Mouse (Mus musculus) forebrain, embryonic 12.5 days (tissue): Measurements from ENCODE around the gene Skida1. TPM values are rescaled to one million over a fixed set of nuclear protein-coding genes. Genes with fewer than 3 reads are reported as not detected.

ENCODE experiments used
- ATAC-seq: fragments of 200-750 bp; cut with Nextera tagmentation; 2 replicates; pipeline ENCODE4 v1.8.0; 2017; ENCODE audit warnings: moderate TSS enrichment; ENCODE audit not compliant: low FRiP score
- H3K27ac ChIP-seq: fragments of 300-500 bp; sonication (generic); 2 replicates; pipeline ENCODE4 v1.5.1; 2016; ENCODE audit warnings: mild to moderate bottlenecking
- H3K27me3 ChIP-seq: fragments of 300-500 bp; sonication (generic); 2 replicates; pipeline ENCODE4 v1.6.1; 2016; ENCODE audit warnings: mild to moderate bottlenecking
- H3K36me3 ChIP-seq: fragments of 300-500 bp; sonication (generic); replicated peaks from 2 replicates; pipeline ENCODE4 v1.6.1; 2016; ENCODE audit warnings: mild to moderate bottlenecking
- H3K4me1 ChIP-seq: fragments of 300-500 bp; sonication (generic); 2 replicates; pipeline ENCODE4 v1.6.1; 2016
- H3K4me2 ChIP-seq: fragments of 300-500 bp; sonication (generic); 2 replicates; pipeline ENCODE4 v1.6.1; 2016; ENCODE audit warnings: mild to moderate bottlenecking, moderate library complexity
- H3K4me3 ChIP-seq: fragments of 300-500 bp; sonication (generic); replicated peaks from 2 replicates; pipeline ENCODE4 v1.5.1; 2016; ENCODE audit warnings: mild to moderate bottlenecking
- H3K9ac ChIP-seq: fragments of 300-500 bp; sonication (generic); 2 replicates; pipeline ENCODE4 v1.6.1; 2016; ENCODE audit warnings: mild to moderate bottlenecking
- H3K9me3 ChIP-seq: fragments of 300-500 bp; sonication (generic); 2 replicates; pipeline ENCODE4 v1.6.1; 2016
- WGBS: fragments of 180-500 bp; shearing (Covaris S2); methylation state at CpG from one replicate; pipeline ENCODE4 v1.1.7; 2016; 5-methylcytosine and 5-hydroxymethylcytosine counted together
- polyA plus RNA-seq: library from polyadenylated mRNA; unstranded; fragments of >200 nt; fragmentation: Nextera tagmentation; extraction: Ambion mirVana; gene quantifications from 2 replicates; pipeline ENCODE4 v1.2.1, GENCODE M21; 2016

The Skida1 gene
- polyA plus RNA-seq, 1 experiment from 2014 or later: 26.3 TPM

DNA sequence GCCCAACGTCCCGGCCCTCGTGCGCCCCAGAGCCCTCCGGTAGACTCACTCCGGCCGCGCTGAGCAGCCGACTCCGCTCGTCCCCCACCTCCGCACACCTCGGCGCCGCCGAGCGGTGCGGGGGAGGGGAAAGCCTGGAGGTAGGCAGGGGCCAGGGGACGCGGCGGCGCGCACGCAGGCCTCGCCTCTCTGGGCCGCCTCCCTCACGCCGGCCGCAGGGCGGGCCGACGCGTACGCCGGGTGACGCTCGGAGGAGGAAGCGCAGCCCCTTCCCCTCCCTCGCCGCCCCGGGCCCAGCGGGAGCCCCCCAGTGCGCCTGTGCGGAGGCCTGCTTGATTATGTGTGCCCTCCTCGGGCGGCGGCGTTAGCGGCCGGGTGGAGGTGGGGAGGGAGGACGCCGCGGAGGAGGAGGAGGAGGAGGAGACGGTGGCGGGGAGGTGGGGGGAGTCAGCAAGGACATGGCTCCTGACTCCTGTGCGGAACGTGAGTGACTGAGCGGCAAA is 15.6 kb upstream of the Skida1 start:
- peaks cover 18% of the 10 kb centered on the region for H3K4me1 ChIP-seq
- peak overlapping the region; percentile 92 for H3K4me2 ChIP-seq
- H3K27ac ChIP-seq: peak overlapping the region; percentile 100
- peak; percentile 96 for ATAC-seq
- no peaks in the 10 kb centered on the region for H3K27me3 ChIP-seq
- peak overlapping the region; percentile 99 for H3K9ac ChIP-seq
- no peaks in the 10 kb centered on the region for H3K9me3 ChIP-seq
- H3K4me3 ChIP-seq: peak overlapping the region; percentile 86
- under 1% methylated on average over 39 of the region's 58 CpGs for WGBS
- 0 out of 2 replicates have a peak, but pooled peaks cover 7% of the 10 kb centered on the region for H3K36me3 ChIP-seq

DNA sequence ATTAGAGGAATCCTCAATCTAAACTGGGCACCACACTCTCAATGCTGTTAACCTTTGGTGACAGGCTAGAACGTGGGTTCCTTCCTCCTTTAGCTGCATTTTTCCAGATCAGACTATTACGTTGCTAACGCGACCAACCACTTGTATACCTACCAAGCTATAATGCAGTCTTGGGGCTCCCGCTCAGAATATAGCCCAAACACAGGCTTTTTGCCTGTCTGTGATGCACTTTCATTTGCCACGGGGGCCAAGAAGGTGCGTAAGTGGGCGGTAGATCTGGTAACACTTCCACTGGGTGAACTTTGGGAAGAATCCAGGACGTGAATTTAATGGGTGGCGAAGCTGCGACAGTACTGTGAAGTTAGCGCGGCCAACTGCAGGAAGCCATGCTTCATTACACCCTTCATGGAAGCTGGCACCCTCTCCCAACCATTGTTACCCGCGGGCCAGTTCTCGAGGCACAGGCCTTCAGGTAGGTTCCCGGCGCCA is 15.0 kb upstream of the Skida1 start:
- H3K9me3 ChIP-seq: no peaks in the 10 kb centered on the region
- peak overlapping the region; percentile 100 for H3K27ac ChIP-seq
- peak overlapping the region; percentile 92 for H3K4me2 ChIP-seq
- H3K9ac ChIP-seq: peak overlapping the region; percentile 99
- whole genome bisulfite sequencing: under 1% methylated on average over 18 of the region's 18 CpGs
- ATAC-seq: peak; percentile 59
- 0 out of 2 replicates have a peak, but pooled peaks cover 7% of the 10 kb centered on the region for H3K36me3 ChIP-seq
- no peaks in the 10 kb centered on the region for H3K27me3 ChIP-seq
- H3K4me3 ChIP-seq: peak overlapping the region; percentile 86
- H3K4me1 ChIP-seq: peaks cover 24% of the 10 kb centered on the region

DNA sequence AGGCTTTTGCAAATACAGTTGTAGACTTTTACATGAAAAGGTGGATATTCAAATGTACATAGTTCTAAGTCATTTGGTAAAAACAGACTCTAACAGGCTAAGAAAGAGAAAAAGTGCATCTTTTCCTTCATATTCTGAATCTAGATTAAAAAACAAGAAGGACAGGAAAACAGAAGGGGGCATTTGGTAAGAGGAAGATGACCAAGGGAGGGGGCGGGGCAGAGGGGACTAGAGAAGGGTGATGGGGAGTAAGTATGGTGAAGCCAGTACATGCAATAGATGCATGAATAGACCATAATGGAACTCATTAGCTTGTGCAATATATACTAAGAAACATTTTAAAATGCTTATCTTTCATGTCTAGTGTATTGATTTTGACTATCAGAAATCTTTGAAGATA is 11.5 kb upstream of the Skida1 start:
- H3K4me2 ChIP-seq: peak overlapping the region; percentile 27; the same call in 1 of the 2 replicates
- 43% methylated on average over 1 of the region's 1 CpGs for WGBS
- no peaks in the 10 kb centered on the region for H3K9me3 ChIP-seq
- ATAC-seq: no peak
- H3K36me3 ChIP-seq: no peaks in the 10 kb centered on the region
- H3K27me3 ChIP-seq: no peaks in the 10 kb centered on the region
- H3K4me1 ChIP-seq: peaks cover 13% of the 10 kb centered on the region
- no peak overlapping the region for H3K9ac ChIP-seq
- H3K27ac ChIP-seq: no peak overlapping the region
- H3K4me3 ChIP-seq: no peak overlapping the region

DNA sequence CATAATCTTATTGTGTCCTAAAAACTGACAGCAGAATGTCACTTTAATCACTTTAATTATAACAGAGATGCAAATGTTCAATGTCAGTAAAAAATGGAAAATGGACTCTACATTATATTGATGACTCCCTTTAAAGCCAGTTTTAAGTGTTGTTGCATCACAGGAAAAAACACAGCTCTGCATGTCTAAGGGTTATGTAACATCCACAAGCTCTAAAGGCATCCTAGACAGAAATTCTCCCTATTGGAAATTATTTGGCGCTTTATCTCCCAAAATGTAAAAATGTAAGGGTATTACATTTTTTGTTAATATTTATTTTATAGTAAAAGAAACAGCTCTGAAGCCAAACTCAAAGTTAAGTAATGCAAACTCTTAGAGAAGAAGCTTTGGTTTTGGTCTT is 11.0 kb upstream of the Skida1 start:
- H3K27ac ChIP-seq: no peak overlapping the region
- no peaks in the 10 kb centered on the region for H3K36me3 ChIP-seq
- no peaks in the 10 kb centered on the region for H3K27me3 ChIP-seq
- H3K4me2 ChIP-seq: no peak overlapping the region
- no peak for ATAC-seq
- H3K4me3 ChIP-seq: no peak overlapping the region
- no peaks in the 10 kb centered on the region for H3K9me3 ChIP-seq
- H3K9ac ChIP-seq: no peak overlapping the region
- peaks cover 13% of the 10 kb centered on the region for H3K4me1 ChIP-seq
- 57% methylated on average over 1 of the region's 1 CpGs for WGBS

DNA sequence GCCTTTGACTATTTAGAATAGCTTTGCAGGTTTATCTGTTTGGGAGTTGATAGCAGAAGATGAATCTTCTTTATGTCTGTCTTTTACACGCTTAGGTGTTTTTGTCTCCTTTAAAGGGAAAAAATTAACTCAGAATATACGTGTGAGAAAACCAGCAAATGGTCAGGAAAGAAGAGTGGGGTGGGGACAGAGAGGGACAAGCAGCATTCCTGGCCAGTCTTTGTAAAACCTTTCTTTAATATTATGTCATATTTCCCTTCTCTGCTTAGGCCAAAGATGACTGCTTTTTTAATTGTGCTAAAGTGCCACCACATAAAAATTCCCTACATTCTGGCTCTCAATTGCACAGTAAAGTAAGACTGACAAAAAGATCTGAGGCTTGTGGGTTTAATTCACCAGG is 10.2 kb upstream of the Skida1 start:
- Histone ChIP-seq H3K9ac (peak overlapping the region; percentile 98), H3K4me3 (0 out of 2 replicates have a peak overlapping the region, but pooled peaks have one; percentile 48), H3K36me3 (no peaks in the 10 kb centered on the region), H3K9me3 (no peaks in the 10 kb centered on the region), H3K27ac (0 out of 2 replicates have a peak overlapping the region, but pooled peaks have one; percentile 36), H3K4me2 (peak overlapping the region; percentile 96), H3K27me3 (no peaks in the 10 kb centered on the region), H3K4me1 (peaks cover 20% of the 10 kb centered on the region)
- WGBS: 16% methylated on average over 2 of the region's 2 CpGs
- ATAC-seq: no peak

DNA sequence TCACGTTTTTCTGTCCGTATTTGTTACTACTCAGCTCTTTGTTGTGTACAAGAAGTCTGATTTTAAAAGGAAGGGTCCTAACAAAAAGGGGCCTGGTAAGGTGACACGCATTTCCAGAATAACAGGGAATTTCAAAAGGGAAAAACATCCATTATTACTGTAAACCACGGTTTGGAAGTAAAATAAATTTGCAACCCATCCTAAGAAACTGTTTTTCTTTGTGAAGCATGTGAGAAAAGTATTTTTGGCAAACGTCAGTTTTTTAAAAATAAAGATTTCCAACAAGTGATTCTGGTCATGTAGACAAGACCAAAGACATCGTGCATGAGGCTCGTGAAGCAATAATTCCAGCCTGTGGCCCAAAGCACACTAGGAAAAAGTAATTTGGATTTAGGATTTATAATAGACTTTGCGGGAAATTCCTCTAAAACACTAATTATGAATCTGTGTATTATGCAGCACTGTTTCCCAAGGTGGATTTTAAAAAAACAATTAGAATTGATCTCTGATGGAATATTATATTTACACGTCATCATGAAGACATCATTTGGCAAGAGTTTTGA is 9.4 kb upstream of the Skida1 start:
- H3K4me2 ChIP-seq: peak overlapping the region; percentile 96
- H3K4me3 ChIP-seq: peak overlapping the region; percentile 48
- H3K9me3 ChIP-seq: no peaks in the 10 kb centered on the region
- no peaks in the 10 kb centered on the region for H3K36me3 ChIP-seq
- H3K27me3 ChIP-seq: no peaks in the 10 kb centered on the region
- WGBS: 5% methylated on average over 9 of the region's 9 CpGs
- H3K9ac ChIP-seq: peak overlapping the region; percentile 98
- H3K27ac ChIP-seq: peak overlapping the region; percentile 99
- no peak for ATAC-seq
- H3K4me1 ChIP-seq: peaks cover 28% of the 10 kb centered on the region

DNA sequence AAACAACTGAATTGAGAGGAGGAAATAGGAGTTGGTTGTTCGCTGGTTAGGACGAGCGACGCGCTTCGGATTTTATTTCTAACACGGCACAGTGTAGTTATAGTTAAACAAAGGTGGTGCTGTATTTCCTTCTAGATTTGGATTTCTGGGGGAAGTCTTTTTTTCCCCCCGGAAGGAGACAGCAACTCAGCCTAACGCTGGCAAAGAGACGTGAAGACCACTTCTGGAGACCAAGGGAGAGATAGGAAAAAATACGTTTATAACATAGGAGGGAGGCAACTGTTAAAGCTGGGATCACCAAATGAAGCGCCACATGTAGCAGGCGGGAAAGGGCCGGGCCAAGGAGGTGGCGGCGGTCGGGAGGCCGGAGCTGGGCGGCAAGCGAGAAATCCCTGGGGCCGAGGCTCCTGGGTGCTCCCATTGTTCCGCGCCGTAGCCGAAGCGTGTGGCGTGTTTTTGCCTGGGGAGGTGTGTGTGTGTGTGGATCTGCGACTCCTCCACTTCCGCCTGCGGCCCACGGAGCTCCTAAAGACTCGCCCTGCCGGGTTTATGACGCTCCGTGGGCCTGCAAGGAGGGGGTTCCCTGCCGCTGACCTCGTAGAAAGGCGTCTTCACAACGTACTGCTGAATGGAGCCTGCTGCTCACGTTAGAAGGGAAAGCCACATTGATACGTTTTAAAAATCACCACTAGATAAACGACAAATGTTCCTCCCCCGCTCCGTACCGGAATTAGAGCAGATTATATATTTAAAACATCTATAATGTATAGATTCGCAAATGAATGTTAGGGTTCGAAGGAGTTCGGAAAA is 8.7 kb upstream of the Skida1 start:
- Histone ChIP-seq H3K9ac (peak overlapping the region; percentile 98), H3K4me1 (peaks cover 32% of the 10 kb centered on the region), H3K36me3 (no peaks in the 10 kb centered on the region), H3K4me3 (peak overlapping the region; percentile 48), H3K27me3 (no peaks in the 10 kb centered on the region), H3K9me3 (no peaks in the 10 kb centered on the region), H3K4me2 (peak overlapping the region; percentile 96), H3K27ac (peak overlapping the region; percentile 99)
- under 1% methylated on average over 48 of the region's 48 CpGs for WGBS
- ATAC-seq: no peak

DNA sequence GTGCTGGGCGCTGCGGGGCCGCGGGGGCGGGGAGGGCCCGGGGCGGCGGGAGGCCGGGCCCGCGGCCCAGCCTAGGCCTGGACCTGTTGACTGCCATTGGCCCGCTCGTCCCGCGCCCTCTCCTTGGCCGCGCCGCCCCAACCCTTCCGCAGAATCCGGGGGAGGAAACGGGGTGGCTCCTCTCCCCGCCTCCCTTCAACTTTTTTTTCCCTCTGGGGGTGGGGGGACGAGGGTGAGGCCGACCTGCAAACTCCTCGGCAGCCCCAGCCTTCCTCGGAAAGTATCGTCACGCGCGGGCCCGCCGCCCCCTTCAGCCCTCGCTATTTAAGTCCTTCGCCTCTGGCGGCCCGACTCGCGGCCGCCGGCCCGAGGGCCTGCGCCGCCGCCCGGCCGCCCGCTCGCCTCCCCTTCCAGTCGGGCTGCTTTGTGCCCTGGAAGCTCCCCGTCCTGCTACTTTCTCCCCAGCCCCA is 8.0 kb upstream of the Skida1 start:
- Histone ChIP-seq H3K27me3 (no peaks in the 10 kb centered on the region), H3K36me3 (no peaks in the 10 kb centered on the region), H3K4me2 (peak overlapping the region; percentile 96), H3K9me3 (no peaks in the 10 kb centered on the region), H3K27ac (peak overlapping the region; percentile 99), H3K4me3 (peak overlapping the region; percentile 48), H3K9ac (peak overlapping the region; percentile 98), H3K4me1 (peaks cover 38% of the 10 kb centered on the region)
- WGBS: under 1% methylated on average over 41 of the region's 50 CpGs
- peak; percentile 94 for ATAC-seq

DNA sequence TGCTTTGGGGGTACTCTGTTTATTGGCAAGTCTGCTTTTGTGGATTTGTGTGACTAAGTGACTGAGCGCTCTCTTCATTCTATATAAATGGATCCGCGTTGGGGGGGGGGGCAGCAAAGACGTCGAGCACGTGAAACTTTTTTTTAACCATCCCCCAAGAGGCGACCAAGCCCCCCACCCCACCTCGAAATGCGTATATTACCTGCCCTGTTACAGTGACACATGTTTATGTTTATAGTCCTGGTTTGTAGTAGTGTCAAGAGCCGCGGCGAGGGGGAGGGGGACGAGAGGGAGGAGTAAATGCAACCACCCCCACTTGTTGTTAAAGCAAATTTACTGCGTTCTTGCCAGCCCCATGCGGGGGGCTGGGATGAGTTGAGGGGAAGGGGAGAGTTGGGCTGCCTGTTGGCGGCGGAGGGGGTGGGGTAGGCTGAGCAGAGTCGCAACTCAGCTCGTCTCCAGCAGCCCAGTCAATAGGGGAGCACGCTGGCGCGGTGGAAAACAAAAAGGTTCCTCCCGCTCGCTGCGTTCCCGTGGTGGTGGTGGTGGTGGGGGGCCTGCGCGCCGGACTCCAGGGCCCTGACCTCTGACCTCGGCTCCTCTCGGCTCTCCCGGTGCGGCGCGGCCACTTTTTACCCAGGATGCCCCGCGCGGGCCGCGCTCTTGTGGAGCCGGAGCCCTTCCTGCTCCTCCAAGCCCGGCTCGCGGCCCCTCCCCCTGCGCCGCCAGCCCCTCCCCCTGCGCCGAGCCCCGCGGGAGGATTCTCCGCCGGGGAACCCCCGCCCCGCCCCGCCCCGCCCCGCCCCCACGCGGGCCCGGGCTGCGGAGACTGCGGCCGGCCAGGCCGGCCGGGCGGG is 7.3 kb upstream of the Skida1 start:
- Histone ChIP-seq H3K4me1 (peaks cover 44% of the 10 kb centered on the region), H3K4me3 (peak overlapping the region; percentile 48), H3K36me3 (no peaks in the 10 kb centered on the region), H3K4me2 (peak overlapping the region; percentile 96), H3K27me3 (no peaks in the 10 kb centered on the region), H3K27ac (peak overlapping the region; percentile 99), H3K9me3 (no peaks in the 10 kb centered on the region), H3K9ac (peak overlapping the region; percentile 98)
- WGBS: 1% methylated on average over 49 of the region's 66 CpGs
- ATAC-seq: peak; percentile 92

DNA sequence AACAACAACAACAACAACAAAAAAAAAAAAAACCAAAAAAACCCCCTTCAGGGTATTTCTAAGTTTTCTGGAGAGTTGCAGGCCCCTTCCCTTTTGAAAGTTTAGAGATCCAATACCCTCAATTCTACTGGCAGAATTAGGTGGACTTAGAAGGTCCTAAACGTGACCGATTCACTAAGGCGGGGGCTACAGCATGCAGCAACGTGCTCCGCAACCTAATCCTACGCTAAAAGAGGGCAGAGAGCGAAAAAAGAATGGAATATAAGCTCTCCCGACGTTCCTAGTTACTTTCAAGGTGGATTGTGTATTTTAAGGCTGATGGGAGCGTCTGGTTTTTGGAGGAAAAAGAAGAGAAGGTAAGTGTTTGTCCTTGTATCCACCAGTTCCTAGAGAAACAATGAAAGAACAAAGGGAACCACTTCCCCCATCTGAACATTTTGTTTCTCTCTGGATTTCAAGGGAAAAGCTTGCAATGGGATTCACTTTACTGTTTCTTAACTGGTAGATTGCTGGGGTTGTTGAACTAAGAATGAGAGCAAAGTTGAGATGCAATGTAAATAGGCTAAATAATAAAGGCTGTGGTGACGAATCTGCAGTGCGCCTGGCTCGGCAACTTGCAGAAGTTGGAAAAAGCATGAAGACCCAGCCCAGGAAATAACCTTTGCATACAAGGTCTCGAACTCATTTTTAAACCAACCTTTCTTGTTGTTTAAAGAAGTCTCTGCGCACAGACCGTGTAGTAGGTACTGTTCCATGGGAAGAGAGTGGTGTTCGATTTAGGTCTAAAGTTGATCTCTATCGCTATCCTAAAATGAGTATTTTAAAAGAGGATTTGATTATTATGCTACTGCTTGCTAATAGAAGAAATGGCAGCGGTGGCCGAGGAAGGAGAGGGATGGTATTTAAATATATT is 6.4 kb upstream of the Skida1 start, which contains the start of gene Mllt10:
Mllt10 (plus strand) TSS at position 222 of the 913 bp plus-strand sequence.
- ATAC-seq: no peak
- no peaks in the 10 kb centered on the region for H3K9me3 ChIP-seq
- H3K27ac ChIP-seq: peak within 1 kb of the TSS; percentile 99
- under 1% methylated on average over 20 of the region's 20 CpGs for WGBS
- H3K4me1 ChIP-seq: peaks cover 51% of the 10 kb centered on the region
- peak within 1 kb of the TSS; percentile 48 for H3K4me3 ChIP-seq
- H3K9ac ChIP-seq: peak within 1 kb of the TSS; percentile 98
- peak within 1 kb of the TSS; percentile 96 for H3K4me2 ChIP-seq
- H3K36me3 ChIP-seq: no peaks in the 10 kb centered on the region
- no peaks in the 10 kb centered on the region for H3K27me3 ChIP-seq
